Mouse (Mus musculus): ENCODE results near the gene Serp1.

The Serp1 gene

GRCm38 (mm10) chr3:58525652-58526407 is at the start of gene Serp1, which contains the start of gene Eif2a:
Gene Serp1, minus strand, starts transcription at chr3:58525892.
Gene Eif2a, plus strand, starts transcription at chr3:58525821.
- DNase-seq (ENCODE audit: low spot score in 2 of 2) = peak; percentile 97

- DNase-seq (ENCODE audit: low spot score in 2 of 2) = no peak
Observed at GRCm38 (mm10) chr3:58570821-58571220, 45.1 kb upstream of the Serp1 start.

GRCm38 (mm10) chr3:58561437-58561836 is 35.7 kb upstream of the Serp1 start:
- no peak for DNase-seq (ENCODE audit: low spot score in 2 of 2)

- DNase-seq (ENCODE audit: low spot score in 2 of 2) = no peak
Observed at GRCm38 (mm10) chr3:58559887-58560286, 34.2 kb upstream of the Serp1 start.

- DNase-seq (ENCODE audit: low spot score in 2 of 2) = no peak
Observed at GRCm38 (mm10) chr3:58556649-58557048, 31.0 kb upstream of the Serp1 start.

GRCm38 (mm10) chr3:58552001-58552811 is 26.5 kb upstream of the Serp1 start:
- no peak for DNase-seq (ENCODE audit: low spot score in 2 of 2)

- DNase-seq (ENCODE audit: low spot score in 2 of 2) = no peak
Observed at GRCm38 (mm10) chr3:58536573-58536972, 10.9 kb upstream of the Serp1 start.

GRCm38 (mm10) chr3:58526408-58526737 is 681 bp upstream of the Serp1 start:
- no peak for DNase-seq (ENCODE audit: low spot score in 2 of 2)

- DNase-seq (ENCODE audit: low spot score in 2 of 2) = peak in 1 of 2 experiments; percentile 21
Observed at GRCm38 (mm10) chr3:58525166-58525565, 526 bp downstream of the Serp1 start.

GRCm38 (mm10) chr3:58524246-58524645 is 1.4 kb downstream of the Serp1 start:
- no peak for DNase-seq (ENCODE audit: low spot score in 2 of 2)

- DNase-seq (ENCODE audit: low spot score in 2 of 2) = no peak
Observed at GRCm38 (mm10) chr3:58523386-58523785, 2.3 kb downstream of the Serp1 start.

GRCm38 (mm10) chr3:58521361-58521760 is 4.3 kb downstream of the Serp1 start:
- DNase-seq (ENCODE audit: low spot score in 2 of 2) = no peak

GRCm38 (mm10) chr3:58520286-58520685 is 5.4 kb downstream of the Serp1 start:
- DNase-seq (ENCODE audit: low spot score in 2 of 2) = no peak

GRCm38 (mm10) chr3:58519536-58519935 is 6.2 kb downstream of the Serp1 start:
- no peak for DNase-seq (ENCODE audit: low spot score in 2 of 2)

- DNase-seq (ENCODE audit: low spot score in 2 of 2) = no peak
Observed at GRCm38 (mm10) chr3:58518962-58519361, 6.7 kb downstream of the Serp1 start.

GRCm38 (mm10) chr3:58517800-58518199 is 7.9 kb downstream of the Serp1 start:
- no peak for DNase-seq (ENCODE audit: low spot score in 2 of 2)

GRCm38 (mm10) chr3:58517258-58517657 is 8.4 kb downstream of the Serp1 start:
- no peak for DNase-seq (ENCODE audit: low spot score in 2 of 2)

GRCm38 (mm10) chr3:58516602-58516976 is 9.1 kb downstream of the Serp1 start:
- DNase-seq (ENCODE audit: low spot score in 2 of 2) = no peak

- no peak for DNase-seq (ENCODE audit: low spot score in 2 of 2)
Observed at GRCm38 (mm10) chr3:58515947-58516601, 9.6 kb downstream of the Serp1 start.

- no peak for DNase-seq (ENCODE audit: low spot score in 2 of 2)
Observed at GRCm38 (mm10) chr3:58513483-58513882, 12.2 kb downstream of the Serp1 start.

- no peak for DNase-seq (ENCODE audit: low spot score in 2 of 2)
Observed at GRCm38 (mm10) chr3:58512740-58513139, 13.0 kb downstream of the Serp1 start.

- no peak for DNase-seq (ENCODE audit: low spot score in 2 of 2)
Observed at GRCm38 (mm10) chr3:58511581-58511980, 14.1 kb downstream of the Serp1 start.

Measured in cerebellum, postnatal 4 days (tissue).